Mouse (Mus musculus) activated CD4-positive, CD25-positive, alpha-beta regulatory T cell, adult 4 months (primary cell): ENCODE data around the gene Lrrc75a. TPM values are rescaled to one million over a fixed set of nuclear protein-coding genes. Genes with fewer than 3 reads are reported as not detected.
A peak's percentile ranks its signal among the peaks of the same experiment; 100 is the strongest.

Experiments used
- ATAC-seq: one replicate; pipeline ENCODE4 v1.8.0; 2017
- polyA plus RNA-seq, 2 experiments: library from polyadenylated mRNA; unstranded; fragments of 100-300 nt; shearing (Covaris generic); gene quantifications; one replicate each; pipeline ENCODE4 v1.2.1; 2017

Gene Lrrc75a
- polyA plus RNA-seq, 2 experiments from 2014 or later: 1.0 to 1.7 TPM

- no peak for ATAC-seq
Measured at GRCm38 (mm10) chr11:62614876-62615410, 33.4 kb downstream of the Lrrc75a start.

GRCm38 (mm10) chr11:62613657-62614365, 34.5 kb downstream of the Lrrc75a start:
- peak; percentile 93 for ATAC-seq

GRCm38 (mm10) chr11:62612604-62613003, 35.7 kb downstream of the Lrrc75a start:
- ATAC-seq: no peak

- ATAC-seq: no peak
Measured at GRCm38 (mm10) chr11:62610304-62610703, 38.0 kb downstream of the Lrrc75a start.

- ATAC-seq: no peak
Measured at GRCm38 (mm10) chr11:62608826-62609675, 39.3 kb downstream of the Lrrc75a start.

- ATAC-seq: no peak
Measured at GRCm38 (mm10) chr11:62607952-62608201, 40.4 kb downstream of the Lrrc75a start.

GRCm38 (mm10) chr11:62607170-62607951, 41.0 kb downstream of the Lrrc75a start:
- ATAC-seq: no peak

- no peak for ATAC-seq
Measured at GRCm38 (mm10) chr11:62606299-62607169, 41.8 kb downstream of the Lrrc75a start.

GRCm38 (mm10) chr11:62605619-62606298, 42.6 kb downstream of the Lrrc75a start:
- ATAC-seq: no peak

GRCm38 (mm10) chr11:62604886-62605618, 43.3 kb downstream of the Lrrc75a start:
- ATAC-seq: no peak

- ATAC-seq: no peak
Measured at GRCm38 (mm10) chr11:62604123-62604706, 44.1 kb downstream of the Lrrc75a start.

GRCm38 (mm10) chr11:62603312-62604056, 44.8 kb downstream of the Lrrc75a start:
- ATAC-seq: peak; percentile 24

- ATAC-seq: peak; percentile 91
Measured at GRCm38 (mm10) chr11:62602619-62603311, 45.6 kb downstream of the Lrrc75a start.

- no peak for ATAC-seq
Measured at GRCm38 (mm10) chr11:62601732-62602618, 46.3 kb downstream of the Lrrc75a start.

- no peak for ATAC-seq
Measured at GRCm38 (mm10) chr11:62598571-62598970, 49.8 kb downstream of the Lrrc75a start.

- no peak for ATAC-seq
Measured at GRCm38 (mm10) chr11:62591904-62592575, 56.3 kb downstream of the Lrrc75a start.

- ATAC-seq: no peak
Measured at GRCm38 (mm10) chr11:62591026-62591425, 57.3 kb downstream of the Lrrc75a start.
